In genomic region chr4:153110291-153110746, GRCm38 (mm10) we compare ENCODE assay signal across 9 mouse cellular contexts.
A peak's percentile ranks its signal among the peaks of the same experiment; 100 is the strongest.
DNase-seq lines count a peak whose midpoint lies in the region; ATAC-seq and TF ChIP-seq lines count a peak whose summit lies in the region.
"Had no signal": no experiment of that assay in that cellular context is flagged by ENCODE, and none has a peak within 500 bp of the region (broad histone marks: within the 10 kb centered on the region; RNA-seq: fewer than 3 reads in every experiment).

No protein-coding gene starts in this region.

- no peak overlapping the region for H3K9ac ChIP-seq in ES-Bruce4 (ENCODE audit: low read depth, poor library complexity, severe bottlenecking)
- H3K9ac ChIP-seq in heart, embryonic 11.5 days (ENCODE audit: low read depth, low read length) = no peak overlapping the region
- H3K9ac ChIP-seq: limb, embryonic 12.5 days had no signal

- TF ChIP-seq EP300 in ES-Bruce4 (IDR thresholded peaks at IDR 0.05; ENCODE audit: insufficient read depth, low read depth, low read length) = no peak

- no peak overlapping the region for H3K27ac ChIP-seq in ES-Bruce4 (ENCODE audit: insufficient read depth, low read length)
- no peak overlapping the region for H3K27ac ChIP-seq in heart, embryonic 11.5 days (ENCODE audit: low read depth, low read length)
- H3K27ac ChIP-seq: limb, embryonic 12.5 days had no signal

- H3K36me3 ChIP-seq in ES-Bruce4 (ENCODE audit: control insufficient read depth, insufficient read depth, low read length, poor library complexity, severe bottlenecking) = no peaks in the 10 kb centered on the region
- no peaks in the 10 kb centered on the region for H3K36me3 ChIP-seq in heart, embryonic 11.5 days (ENCODE audit: control insufficient read depth, insufficient read depth, low read length)
- H3K36me3 ChIP-seq: limb, embryonic 12.5 days had no signal

- peak overlapping the region; percentile 23; the same call in 1 of the 2 replicates for H3K4me2 ChIP-seq in heart, embryonic 11.5 days
- H3K4me2 ChIP-seq: limb, embryonic 12.5 days had no signal

- TF ChIP-seq CTCF in ES-Bruce4 (IDR thresholded peaks at IDR 0.05; ENCODE audit: low read depth, low read length) = peak; percentile 24

- peaks cover 11% of the 10 kb centered on the region for H3K9me3 ChIP-seq in ES-Bruce4 (replicated peaks; ENCODE audit: control insufficient read depth, insufficient read depth, low read length, poor library complexity, severe bottlenecking)
- H3K9me3 ChIP-seq in heart, embryonic 11.5 days (replicated peaks; ENCODE audit: control insufficient read depth, low read length) = peaks cover 2% of the 10 kb centered on the region; the same call in 1 of the 2 replicates

- H3K4me1 ChIP-seq in ES-Bruce4 (ENCODE audit: control insufficient read depth, insufficient read depth, low read length) = no peaks in the 10 kb centered on the region
- H3K4me1 ChIP-seq in heart, embryonic 11.5 days (ENCODE audit: control insufficient read depth, insufficient read depth, low read length) = no peaks in the 10 kb centered on the region

- ATAC-seq in heart, embryonic 11.5 days (replicated peaks; ENCODE audit: insufficient number of reproducible peaks, low FRiP score, low TSS enrichment) = no peak

- WGBS in heart, embryonic 11.5 days (ENCODE audit: insufficient replicate concordance) = 39% methylated on average over 16 of the region's 16 CpGs

- H3K4me3 ChIP-seq in ES-Bruce4 (ENCODE audit: low read depth, low read length) = no peak overlapping the region
- H3K4me3 ChIP-seq in heart, embryonic 11.5 days (ENCODE audit: low read depth, low read length) = no peak overlapping the region
- H3K4me3 ChIP-seq: limb, embryonic 12.5 days had no signal

- peak; percentile 47 to 59 for DNase-seq in cerebellum, postnatal 10 days
- no peak for DNase-seq in cerebellum, adult 11 months
- peak; percentile 44 to 69 for DNase-seq in kidney, postnatal 36 days
- peak; percentile 7 for DNase-seq in lung, postnatal 25 days (ENCODE audit: low spot score)
- no peak for DNase-seq in adrenal gland, postnatal 25 days
- DNase-seq in T-cell, adult 2 months (ENCODE audit: low spot score) = no peak

- H3K27me3 ChIP-seq in ES-Bruce4 (ENCODE audit: control insufficient read depth, insufficient read depth, low read length, poor library complexity, severe bottlenecking) = no peaks in the 10 kb centered on the region
- no peaks in the 10 kb centered on the region for H3K27me3 ChIP-seq in heart, embryonic 11.5 days (ENCODE audit: control insufficient read depth, insufficient read depth, low read length)
- H3K27me3 ChIP-seq: limb, embryonic 12.5 days had no signal

- TF ChIP-seq POLR2A in ES-Bruce4 (IDR thresholded peaks at IDR 0.05; ENCODE audit: insufficient read depth, low read length) = no peak

Comparison
In these comparisons a context has a peak if more than half of its experiments do, and no peak if none do; other contexts are left out.
1. DNase-seq: peak in cerebellum, postnatal 10 days (2 of 2), kidney, postnatal 36 days (2 of 2) and lung, postnatal 25 days (single experiment); none in cerebellum, adult 11 months (single experiment), adrenal gland, postnatal 25 days (single experiment) and T-cell, adult 2 months (single experiment).